Mouse (Mus musculus): ENCODE data around the gene Rab44. TPM values are rescaled to one million over a fixed set of nuclear protein-coding genes. Genes with fewer than 3 reads are reported as not detected.

Rab44 gene
- polyA plus RNA-seq, 1 experiment from 2014 or later = 0.26 TPM

GRCm38 (mm10) chr17:29185376-29186046 is 71.6 kb downstream of the Rab44 start:
- H3K27ac ChIP-seq (ENCODE audit: low read length) = no peak overlapping the region
- WGBS = 42% methylated on average over 7 of the region's 7 CpGs
- ATAC-seq (ENCODE audit: low FRiP score, low TSS enrichment) = no peak
- no peak overlapping the region for H3K4me3 ChIP-seq (ENCODE audit: low read length)
- H3K9ac ChIP-seq (replicated peaks; ENCODE audit: low read length) = no peak overlapping the region; the same call in 1 of the 2 replicates
- no peaks in the 10 kb centered on the region for H3K27me3 ChIP-seq (ENCODE audit: insufficient read depth, low read length)
- no peaks in the 10 kb centered on the region for H3K9me3 ChIP-seq (ENCODE audit: low read length)
- H3K4me1 ChIP-seq (ENCODE audit: insufficient read depth, low read length) = peaks cover 41% of the 10 kb centered on the region
- H3K4me2 ChIP-seq (replicated peaks; ENCODE audit: low read depth, low read length) = no peak overlapping the region
- H3K36me3 ChIP-seq (ENCODE audit: insufficient read depth, low read length) = no peaks in the 10 kb centered on the region

DNA sequence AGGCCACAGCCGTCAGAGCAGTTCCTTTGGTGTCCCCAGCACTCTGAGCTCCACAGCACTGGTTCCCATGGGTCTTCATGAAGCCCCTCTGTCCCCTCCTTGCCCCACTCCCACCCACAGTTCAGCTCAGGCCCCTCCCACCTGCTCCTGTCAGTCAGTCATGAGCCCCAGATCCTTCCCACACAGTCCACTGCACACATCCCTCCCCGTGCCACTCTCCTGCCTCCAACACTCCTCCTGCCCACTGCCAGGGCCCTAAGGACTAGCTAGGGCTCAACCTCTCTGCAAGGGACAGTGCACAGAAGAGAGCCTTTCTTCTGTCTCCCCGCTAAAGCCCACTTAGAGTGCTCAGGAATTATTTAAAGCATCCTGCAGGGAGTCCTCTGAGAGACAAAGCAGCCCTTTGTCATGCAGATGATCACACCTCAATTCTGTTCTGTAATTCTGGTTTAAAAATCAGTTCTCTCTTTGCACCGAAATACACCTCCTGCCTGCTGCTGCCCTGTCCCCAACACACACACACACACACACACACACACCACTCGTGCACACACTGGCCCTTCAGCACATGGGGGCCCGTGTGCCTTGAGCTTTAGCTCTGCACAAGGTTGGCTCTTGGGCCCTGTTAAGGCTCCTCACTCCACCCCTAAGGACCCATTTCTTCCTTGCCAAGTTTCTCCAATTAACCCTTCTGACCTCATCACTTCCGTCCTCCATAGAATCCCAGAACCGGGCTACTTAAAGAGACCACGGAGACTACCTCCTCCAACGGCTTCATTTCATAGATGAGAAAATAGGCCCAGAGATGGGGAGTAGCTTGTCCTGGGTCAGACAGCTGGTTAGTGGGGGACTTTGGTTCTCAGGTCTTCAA is 73.3 kb downstream of the Rab44 start:
- H3K4me1 ChIP-seq (ENCODE audit: insufficient read depth, low read length) = peaks cover 41% of the 10 kb centered on the region
- no peaks in the 10 kb centered on the region for H3K9me3 ChIP-seq (ENCODE audit: low read length)
- no peak overlapping the region for H3K9ac ChIP-seq (replicated peaks; ENCODE audit: low read length)
- H3K4me3 ChIP-seq (ENCODE audit: low read length) = no peak overlapping the region
- H3K36me3 ChIP-seq (ENCODE audit: insufficient read depth, low read length) = no peaks in the 10 kb centered on the region
- H3K27ac ChIP-seq (ENCODE audit: low read length) = no peak overlapping the region
- H3K27me3 ChIP-seq (ENCODE audit: insufficient read depth, low read length) = no peaks in the 10 kb centered on the region
- 21% methylated on average over 10 of the region's 10 CpGs for WGBS
- 0 out of 2 replicates have a peak, but pooled peaks have one; percentile 32 for ATAC-seq (ENCODE audit: low FRiP score, low TSS enrichment)
- no peak overlapping the region for H3K4me2 ChIP-seq (replicated peaks; ENCODE audit: low read depth, low read length)

GRCm38 (mm10) chr17:29188989-29189388 is 75.0 kb downstream of the Rab44 start:
- ATAC-seq (ENCODE audit: low FRiP score, low TSS enrichment) = peak; percentile 40
- WGBS = 14% methylated on average over 12 of the region's 12 CpGs
- Histone ChIP-seq H3K4me3 (ENCODE audit: low read length) (peak overlapping the region; percentile 24), H3K27ac (ENCODE audit: low read length) (no peak overlapping the region), H3K9me3 (ENCODE audit: low read length) (no peaks in the 10 kb centered on the region), H3K4me2 (replicated peaks; ENCODE audit: low read depth, low read length) (peak overlapping the region; percentile 49), H3K27me3 (ENCODE audit: insufficient read depth, low read length) (no peaks in the 10 kb centered on the region), H3K9ac (replicated peaks; ENCODE audit: low read length) (0 out of 2 replicates have a peak overlapping the region, but pooled peaks have one; percentile 25), H3K4me1 (ENCODE audit: insufficient read depth, low read length) (peaks cover 32% of the 10 kb centered on the region), H3K36me3 (ENCODE audit: insufficient read depth, low read length) (no peaks in the 10 kb centered on the region)

DNA sequence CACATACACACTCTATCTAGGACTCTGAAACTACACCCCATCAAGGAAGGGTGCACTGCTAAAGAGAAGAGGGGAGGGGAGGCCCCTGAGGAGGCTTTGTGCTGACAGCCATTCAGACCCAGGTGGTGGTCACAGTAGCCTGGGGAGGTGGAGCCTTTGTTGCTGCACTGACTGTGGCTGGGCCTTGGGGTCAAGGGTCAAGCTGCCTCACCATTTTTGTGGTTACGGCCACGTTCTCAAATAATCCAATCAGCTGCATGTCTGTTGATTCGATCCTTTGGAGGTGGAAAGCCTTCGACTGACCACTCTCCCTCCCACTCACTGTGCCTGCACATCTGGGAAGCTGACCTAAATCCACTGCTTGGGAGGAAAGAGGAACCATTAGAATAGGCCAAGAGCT is 81.6 kb downstream of the Rab44 start:
- H3K9me3 ChIP-seq (ENCODE audit: low read length) = no peaks in the 10 kb centered on the region
- H3K27ac ChIP-seq (ENCODE audit: low read length) = no peak overlapping the region
- no peaks in the 10 kb centered on the region for H3K27me3 ChIP-seq (ENCODE audit: insufficient read depth, low read length)
- no peak overlapping the region for H3K4me2 ChIP-seq (replicated peaks; ENCODE audit: low read depth, low read length)
- H3K36me3 ChIP-seq (ENCODE audit: insufficient read depth, low read length) = no peaks in the 10 kb centered on the region
- H3K4me1 ChIP-seq (ENCODE audit: insufficient read depth, low read length) = peaks cover 10% of the 10 kb centered on the region
- no peak overlapping the region for H3K9ac ChIP-seq (replicated peaks; ENCODE audit: low read length)
- WGBS = 31% methylated on average over 4 of the region's 4 CpGs
- no peak overlapping the region for H3K4me3 ChIP-seq (ENCODE audit: low read length)
- no peak for ATAC-seq (ENCODE audit: low FRiP score, low TSS enrichment)

Other genes with a start within 250 kb of the Rab44 start
- gene 4930539E08Rik, start 198.8 kb upstream of the Rab44 start, polyA plus RNA-seq (2015; fragmentation: Nextera tagmentation; extraction: Ambion mirVana) = 0.17 and 0.63 TPM in 2 replicates
- 0.21 and 0.28 TPM in 2 replicates for gene Pxt1, start 170.3 kb upstream of the Rab44 start, polyA plus RNA-seq (2015; fragmentation: Nextera tagmentation; extraction: Ambion mirVana)
- 89.5 and 92.1 TPM in 2 replicates for gene Kctd20, start 162.2 kb upstream of the Rab44 start, polyA plus RNA-seq (2015; fragmentation: Nextera tagmentation; extraction: Ambion mirVana)
- gene Stk38, start 106.2 kb upstream of the Rab44 start, polyA plus RNA-seq (2015; fragmentation: Nextera tagmentation; extraction: Ambion mirVana) = 106 and 121 TPM in 2 replicates
- 597 and 625 TPM in 2 replicates for gene Srsf3, start 81.5 kb upstream of the Rab44 start, polyA plus RNA-seq (2015; fragmentation: Nextera tagmentation; extraction: Ambion mirVana)
- 74.1 and 81.3 TPM in 2 replicates for gene Cdkn1a, start 23.2 kb upstream of the Rab44 start, polyA plus RNA-seq (2015; fragmentation: Nextera tagmentation; extraction: Ambion mirVana)
- 8.2 and 10.0 TPM in 2 replicates for gene Cpne5, start 124.0 kb downstream of the Rab44 start, polyA plus RNA-seq (2015; fragmentation: Nextera tagmentation; extraction: Ambion mirVana)
- 167 and 186 TPM in 2 replicates for gene Ppil1, start 150.0 kb downstream of the Rab44 start, polyA plus RNA-seq (2015; fragmentation: Nextera tagmentation; extraction: Ambion mirVana)
- 85.6 TPM in 2 replicates for gene BC004004, start 154.6 kb downstream of the Rab44 start, polyA plus RNA-seq (2015; fragmentation: Nextera tagmentation; extraction: Ambion mirVana)
- 2.4 and 3.1 TPM in 2 replicates for gene Pi16, start 203.5 kb downstream of the Rab44 start, polyA plus RNA-seq (2015; fragmentation: Nextera tagmentation; extraction: Ambion mirVana)
- gene Mtch1, start 233.8 kb downstream of the Rab44 start, polyA plus RNA-seq (2015; fragmentation: Nextera tagmentation; extraction: Ambion mirVana) = 189 and 316 TPM in 2 replicates
- gene Fgd2, start 246.8 kb downstream of the Rab44 start, polyA plus RNA-seq (2015; fragmentation: Nextera tagmentation; extraction: Ambion mirVana) = 14.4 and 16.2 TPM in 2 replicates